Mouse (Mus musculus): ENCODE measurements at regions not wholly inside any gene's neighbourhood (a gene's known extent, or its start where the extent isn't known, plus 50 kb on each side); places are given as distances from the start of the nearest gene placed in this dataset.
A peak's percentile ranks its signal among the peaks of the same experiment; 100 is the strongest.

DNA sequence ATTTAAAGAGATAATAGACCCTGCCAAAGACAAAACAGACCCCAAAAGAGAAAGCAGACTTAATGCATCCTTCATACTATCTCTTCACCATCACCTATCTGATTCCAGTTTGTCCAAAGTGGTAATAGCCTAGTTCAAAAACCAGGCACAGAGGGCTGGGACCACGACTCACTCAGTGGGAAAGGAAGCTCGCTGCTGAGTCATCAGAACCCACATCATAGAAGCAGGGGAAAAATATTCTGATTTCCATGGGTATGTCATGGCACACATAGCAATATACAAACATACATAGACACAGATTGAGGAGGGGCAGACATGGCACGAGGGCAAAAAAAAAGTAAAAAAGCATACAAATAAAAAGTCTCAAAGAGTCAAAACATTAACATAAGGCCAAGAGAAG, 53.7 kb upstream of the Ralgps2 start:
- peak; percentile 76 for DNase-seq (ENCODE audit: low read depth, low spot score)

DNA sequence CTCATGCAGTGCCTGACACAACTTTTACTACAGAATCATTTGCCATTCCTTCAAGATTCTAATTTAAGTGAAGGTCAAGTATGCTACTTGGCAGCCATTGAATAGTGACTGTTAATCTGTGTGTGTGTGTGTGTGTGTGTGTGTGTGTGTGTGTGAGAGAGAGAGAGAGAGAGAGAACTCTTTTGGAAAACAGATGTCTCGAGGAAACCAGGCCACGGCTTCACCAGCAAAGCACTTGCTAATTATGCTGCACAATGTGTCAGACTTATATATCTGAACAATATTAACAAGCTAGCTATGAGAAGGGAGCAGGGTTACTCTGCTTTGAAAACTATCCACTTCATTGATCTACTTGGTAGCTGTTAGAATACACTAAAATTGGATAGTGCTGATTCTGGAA, 53.1 kb upstream of the Ralgps2 start:
- no peak for DNase-seq (ENCODE audit: low read depth, low spot score)

GRCm38 (mm10) chr1:156990567-156991494, 51.4 kb upstream of the Ralgps2 start:
- no peak for DNase-seq (ENCODE audit: low read depth, low spot score)

- no peak for DNase-seq (ENCODE audit: low read depth, low spot score)
These were observed 50.7 kb upstream of the Ralgps2 start for GRCm38 (mm10) chr1:156990112-156990511.

- no peak for DNase-seq (ENCODE audit: low read depth, low spot score)
These were observed 49.8 kb upstream of the Ralgps2 start for GRCm38 (mm10) chr1:156989149-156989785.
